Mouse (Mus musculus) forelimb bud, embryonic 11.5 days (tissue): ENCODE data around the gene Fchsd2.

ENCODE experiments used
- DNase-seq: peaks from one replicate; pipeline ENCODE4 v3.0.0-alpha.2; 2012; ENCODE audit warnings: low read depth, low spot score

Fchsd2 gene

GRCm38 (mm10) chr7:101287820-101288219 lies 195.2 kb downstream of the Fchsd2 start:
- no peak for DNase-seq

DNA sequence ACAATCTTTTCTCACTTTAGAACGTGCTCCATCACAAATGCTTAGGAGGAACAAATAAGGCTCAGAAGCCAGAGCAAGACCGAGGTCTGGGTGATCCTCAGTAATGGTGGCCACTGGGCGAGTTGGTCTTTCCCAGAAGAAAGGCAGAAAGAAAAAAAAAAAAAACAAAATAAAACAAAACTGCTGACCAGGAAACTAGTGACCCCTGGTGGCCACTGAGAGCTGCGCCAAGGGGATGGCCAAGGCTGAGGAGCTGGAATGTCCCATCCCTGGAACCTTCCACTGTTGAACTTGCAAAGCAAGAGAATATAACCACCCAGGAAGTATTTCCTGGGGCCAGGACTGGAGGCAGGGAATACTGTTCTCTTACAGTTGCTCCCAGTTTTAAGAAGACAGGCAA lies 195.8 kb downstream of the Fchsd2 start:
- DNase-seq = peak; percentile 60

- DNase-seq = no peak
These were observed 197.7 kb downstream of the Fchsd2 start for GRCm38 (mm10) chr7:101290401-101290800.

DNA sequence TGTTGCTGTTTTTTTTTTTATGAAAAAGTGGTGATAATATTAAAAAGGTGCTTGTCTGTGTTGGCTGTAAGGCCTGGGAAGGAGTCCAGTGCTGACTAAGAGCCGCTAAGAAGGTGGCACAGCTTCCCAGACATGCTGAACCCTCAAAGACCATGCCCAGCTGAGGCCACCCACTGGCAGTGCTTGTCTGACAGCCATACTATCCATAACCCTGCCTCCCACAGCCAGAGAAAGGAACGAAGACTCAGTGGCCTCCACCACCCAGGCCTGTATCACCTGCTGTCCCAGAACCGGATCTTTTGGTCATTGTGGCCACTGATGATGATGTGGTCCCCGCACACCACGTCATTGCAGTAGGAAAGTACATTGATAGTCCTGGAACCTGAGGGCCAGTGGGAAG lies 198.5 kb downstream of the Fchsd2 start:
- no peak for DNase-seq

DNA sequence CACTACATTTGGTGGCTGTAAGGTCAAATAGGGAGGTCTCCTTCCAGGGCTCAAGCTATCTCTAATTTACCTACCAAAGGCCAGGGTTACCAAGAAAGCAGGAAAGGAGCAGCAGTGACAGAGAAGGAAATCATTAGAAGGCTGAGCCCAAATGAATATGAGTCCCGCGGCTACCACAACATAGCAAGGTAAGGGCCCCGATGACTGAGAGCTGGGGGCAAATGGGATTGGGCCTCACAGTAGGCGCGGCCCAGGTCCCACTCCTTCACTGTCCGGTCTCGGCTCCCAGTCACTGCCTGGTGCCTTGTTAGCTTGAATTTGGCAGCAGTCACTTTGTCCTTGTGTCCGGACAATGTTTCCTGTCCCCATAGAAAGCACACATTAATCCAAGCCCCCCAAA lies 199.0 kb downstream of the Fchsd2 start:
- no peak for DNase-seq

DNA sequence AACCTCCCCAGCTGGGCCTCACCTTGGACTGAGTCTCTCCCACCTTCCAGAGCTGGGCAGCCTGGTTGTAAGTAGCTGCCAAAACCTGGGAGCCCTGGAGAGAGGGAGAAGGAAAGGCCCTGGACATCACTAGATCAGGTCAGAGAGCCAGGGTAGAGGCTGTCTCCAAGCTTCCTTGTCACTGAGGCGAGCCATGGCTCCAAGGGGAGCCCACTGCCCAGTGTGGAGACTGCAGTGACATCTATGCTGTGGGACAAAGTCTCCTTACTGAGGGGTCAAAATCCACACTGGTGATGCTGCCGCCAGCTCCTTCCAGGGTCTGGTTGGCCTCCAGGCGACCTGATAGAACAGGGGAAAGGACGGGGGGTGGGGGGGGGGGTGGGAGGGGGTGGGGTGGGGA lies 199.4 kb downstream of the Fchsd2 start:
- DNase-seq = no peak

GRCm38 (mm10) chr7:101292696-101293095 lies 200.0 kb downstream of the Fchsd2 start:
- DNase-seq = no peak

DNA sequence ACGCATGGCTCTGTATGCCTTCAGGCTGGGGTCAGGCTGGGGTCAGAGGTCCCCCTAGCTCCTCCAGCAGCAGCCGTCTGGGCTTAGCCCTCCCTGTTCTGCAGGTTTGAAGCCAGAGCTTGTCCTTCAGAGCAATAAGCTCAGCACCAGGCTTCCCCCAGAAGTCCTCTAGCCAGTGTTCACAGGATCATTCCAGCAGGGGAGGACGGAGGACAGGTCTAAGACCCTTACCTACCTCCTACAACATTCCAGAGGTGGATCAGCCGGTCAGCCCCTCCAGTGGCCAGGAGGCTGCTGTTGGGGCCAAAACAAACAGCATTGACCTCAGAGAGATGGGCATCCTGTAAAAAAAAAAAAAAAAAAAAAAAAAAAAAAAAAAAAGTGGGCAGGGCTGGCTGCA lies 200.5 kb downstream of the Fchsd2 start:
- no peak for DNase-seq

GRCm38 (mm10) chr7:101293611-101294010 lies 200.9 kb downstream of the Fchsd2 start:
- no peak for DNase-seq

GRCm38 (mm10) chr7:101295438-101295837 lies 202.8 kb downstream of the Fchsd2 start:
- no peak for DNase-seq

DNA sequence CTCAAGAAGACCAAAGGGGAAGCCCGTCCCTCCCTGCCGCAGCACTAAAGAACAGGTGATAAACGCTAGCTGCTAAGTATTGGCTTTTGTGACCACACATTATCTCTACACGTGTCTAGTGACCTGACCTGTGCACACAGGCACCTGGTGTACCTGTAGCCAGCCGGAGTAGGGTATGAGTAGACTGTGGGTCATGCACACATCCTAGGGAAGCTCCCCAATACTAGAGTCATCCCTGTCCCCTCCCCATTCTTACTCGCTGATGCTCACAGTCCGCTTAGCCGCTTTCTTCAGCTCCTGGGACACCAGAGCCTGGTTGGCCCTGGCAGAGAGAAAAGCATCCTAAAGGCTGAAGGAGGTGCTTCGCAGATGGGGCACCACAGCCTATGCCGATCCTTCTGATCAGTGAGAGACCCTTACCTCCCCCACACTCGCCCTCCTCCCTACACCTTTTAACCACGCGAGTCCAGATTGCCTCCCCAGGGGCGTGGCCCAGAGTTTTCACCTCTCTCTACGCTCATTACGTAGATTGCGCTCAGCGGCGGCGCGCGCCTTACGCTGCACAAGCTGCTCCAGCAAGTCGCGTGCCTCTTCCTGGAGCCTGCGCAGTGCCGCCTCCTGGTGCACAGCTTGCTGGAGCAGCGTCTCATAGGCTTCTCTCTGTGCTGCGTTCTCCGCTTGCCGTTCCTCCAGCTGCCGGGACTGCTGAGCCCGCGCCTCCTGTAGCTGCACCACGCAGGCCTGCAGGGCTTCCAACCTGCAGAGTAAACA lies 203.8 kb downstream of the Fchsd2 start:
- peak; percentile 87 for DNase-seq

DNA sequence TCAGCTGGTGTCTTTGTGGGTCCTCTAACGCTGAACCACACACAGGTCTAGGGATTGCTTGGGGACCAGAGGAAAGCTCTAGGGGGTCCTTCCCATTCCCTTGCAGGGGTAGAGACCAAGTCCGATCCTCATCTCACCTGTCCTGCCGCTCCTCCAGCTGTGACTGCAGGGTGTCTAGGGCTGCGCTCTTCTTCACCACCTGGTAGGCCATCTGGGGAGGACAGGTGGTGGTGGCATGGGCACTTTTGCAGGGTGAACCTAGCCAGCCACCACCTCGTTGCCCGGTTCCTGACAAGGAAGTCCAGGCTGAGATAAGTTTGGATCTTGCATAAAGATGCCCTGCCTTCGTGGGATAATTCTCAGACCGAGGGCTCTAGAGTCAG lies 204.4 kb downstream of the Fchsd2 start:
- DNase-seq = no peak

DNA sequence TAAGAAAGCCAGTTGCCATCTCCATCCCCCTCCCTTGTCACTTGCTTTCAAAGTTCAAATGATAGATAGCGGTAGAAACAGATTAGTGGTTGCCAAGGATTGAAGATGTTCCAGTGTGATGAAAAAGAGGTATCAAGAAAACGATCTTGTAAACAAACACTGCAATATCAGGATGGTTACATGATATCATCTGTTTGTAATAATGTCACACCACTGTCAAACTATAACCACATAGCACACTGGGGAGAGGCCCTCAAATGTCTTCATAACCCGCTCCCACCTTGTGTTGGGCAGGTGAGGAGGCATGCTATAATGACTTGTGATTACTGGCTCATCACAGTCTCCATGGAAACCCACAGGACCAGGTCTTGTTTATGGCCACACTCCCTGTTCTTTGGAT lies 205.7 kb downstream of the Fchsd2 start:
- no peak for DNase-seq

- DNase-seq = peak; percentile 50
These were observed 208.8 kb downstream of the Fchsd2 start for GRCm38 (mm10) chr7:101301361-101301880.

DNA sequence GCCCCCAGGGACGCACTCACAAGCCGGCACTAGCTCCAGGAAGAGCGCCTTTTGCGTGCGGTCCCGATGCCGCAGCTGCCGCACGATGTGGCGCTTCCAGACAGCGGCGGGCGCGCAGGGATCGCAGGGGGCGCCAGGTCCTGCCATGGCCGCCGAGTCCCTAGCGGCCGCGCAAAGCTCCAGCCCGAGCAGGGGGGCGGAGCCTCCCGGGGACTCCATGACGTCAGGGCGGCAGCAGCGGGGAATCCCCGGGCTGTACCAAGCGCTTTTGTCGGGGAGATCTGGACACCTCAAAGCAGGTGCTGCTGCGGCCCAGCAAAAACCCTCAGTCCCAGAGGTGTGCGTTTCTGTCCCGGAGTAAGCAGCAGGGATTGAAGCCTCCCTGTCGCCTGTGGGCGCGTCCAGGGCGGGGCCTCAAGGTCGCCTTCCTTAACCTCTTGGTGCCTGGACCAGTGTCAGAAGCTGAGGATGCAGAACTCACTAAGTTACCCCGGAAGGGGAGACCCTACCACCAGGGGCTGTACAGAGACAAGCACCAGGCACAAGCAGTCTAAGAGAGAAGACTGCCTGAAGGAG lies 209.3 kb downstream of the Fchsd2 start, which contains the start of gene Atg16l2:
Gene Atg16l2, minus strand, starts transcription at position 371 of the 576 bp plus-strand sequence.
- DNase-seq = peak; percentile 96

- no peak for DNase-seq
These were observed 210.0 kb downstream of the Fchsd2 start for GRCm38 (mm10) chr7:101302691-101303090.

DNA sequence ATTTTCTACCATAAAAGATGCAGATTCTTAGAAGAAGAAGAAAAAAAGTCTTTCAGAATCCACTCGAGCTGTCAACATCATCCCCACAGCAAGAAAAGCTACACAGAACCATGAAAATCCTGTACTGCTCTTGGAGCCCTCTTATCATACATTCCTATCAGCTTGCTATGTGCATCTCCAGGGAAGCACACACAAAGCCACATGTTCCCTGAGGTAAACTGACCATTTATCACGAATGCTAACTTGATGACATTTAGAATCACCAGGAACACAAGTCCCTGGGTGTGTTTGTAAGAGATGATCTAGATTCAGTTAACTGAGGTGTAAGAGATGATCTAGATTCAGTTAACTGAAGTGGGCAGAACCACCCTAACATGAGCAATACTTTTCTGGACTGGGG lies 214.2 kb downstream of the Fchsd2 start:
- no peak for DNase-seq

- no peak for DNase-seq
These were observed 217.3 kb downstream of the Fchsd2 start for GRCm38 (mm10) chr7:101309985-101310326.

GRCm38 (mm10) chr7:101310327-101311028 lies 217.8 kb downstream of the Fchsd2 start:
- DNase-seq = peak; percentile 98

- DNase-seq = no peak
These were observed 218.4 kb downstream of the Fchsd2 start for GRCm38 (mm10) chr7:101311061-101311460.

- no peak for DNase-seq
These were observed 220.4 kb downstream of the Fchsd2 start for GRCm38 (mm10) chr7:101313033-101313432.

DNA sequence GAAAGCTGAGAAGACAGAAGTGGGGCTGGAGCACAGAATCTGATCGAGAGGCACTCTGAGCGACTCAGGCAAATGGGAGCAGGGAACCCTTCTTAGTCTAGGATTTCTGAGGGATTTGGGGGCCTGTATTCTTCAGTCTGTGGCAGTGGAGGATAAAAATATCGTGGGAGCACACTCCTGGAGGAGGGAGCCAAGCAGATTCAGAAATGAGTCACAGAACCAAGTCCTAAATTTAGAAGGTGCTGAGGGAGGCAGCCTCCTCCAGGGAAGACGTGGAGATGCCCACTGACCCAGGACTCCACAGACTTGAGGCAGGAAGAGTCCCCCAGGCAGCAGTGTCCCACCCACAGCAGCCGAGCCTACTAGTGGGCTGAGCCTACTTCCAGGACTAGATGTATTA lies 221.7 kb downstream of the Fchsd2 start:
- no peak for DNase-seq

DNA sequence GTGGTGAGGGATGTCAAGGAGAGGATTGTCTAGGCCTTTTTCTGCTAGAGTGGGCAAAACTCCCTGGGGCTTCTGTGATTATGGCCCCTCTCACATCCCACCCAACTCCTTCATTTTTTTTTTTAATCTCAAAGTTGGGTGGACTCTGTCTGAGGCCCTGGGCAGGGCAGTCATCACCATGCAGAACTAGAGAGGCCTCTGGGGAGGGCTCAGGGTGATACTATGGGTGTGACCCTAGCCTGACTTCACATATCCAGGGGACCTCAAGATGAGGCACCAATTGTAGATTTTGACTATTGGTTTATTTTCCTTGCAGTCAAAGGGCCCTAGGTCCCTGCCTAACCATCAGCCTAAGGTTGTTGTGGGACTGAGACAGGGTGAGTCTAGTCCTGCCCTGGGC lies 223.0 kb downstream of the Fchsd2 start:
- no peak for DNase-seq
